Mouse (Mus musculus): Measurements from ENCODE around the gene Plekha5.

Plekha5 gene

DNA sequence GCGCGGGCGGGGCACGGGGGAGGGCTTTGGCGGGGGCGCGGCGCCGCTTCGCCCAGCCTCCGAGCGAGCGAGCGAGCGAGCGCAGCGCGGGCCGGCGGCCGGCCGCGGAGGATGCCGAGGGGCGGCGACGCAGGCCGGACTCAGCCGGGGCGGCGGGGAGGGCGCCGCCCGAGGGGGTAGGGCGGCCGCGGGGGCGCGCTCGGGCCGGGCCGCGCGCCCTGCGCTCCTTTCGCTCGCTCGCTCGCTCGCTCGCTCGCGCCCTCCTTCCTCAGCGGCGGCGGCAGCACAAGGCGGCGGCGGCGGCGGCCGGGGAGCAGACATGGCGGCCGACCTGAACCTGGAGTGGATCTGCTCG is at the start of gene Plekha5:
Gene Plekha5, plus strand, starts transcription at position 209 of the 355 bp plus-strand sequence.
- peak; percentile 72 for DNase-seq (ENCODE audit: low read depth, low spot score)

DNA sequence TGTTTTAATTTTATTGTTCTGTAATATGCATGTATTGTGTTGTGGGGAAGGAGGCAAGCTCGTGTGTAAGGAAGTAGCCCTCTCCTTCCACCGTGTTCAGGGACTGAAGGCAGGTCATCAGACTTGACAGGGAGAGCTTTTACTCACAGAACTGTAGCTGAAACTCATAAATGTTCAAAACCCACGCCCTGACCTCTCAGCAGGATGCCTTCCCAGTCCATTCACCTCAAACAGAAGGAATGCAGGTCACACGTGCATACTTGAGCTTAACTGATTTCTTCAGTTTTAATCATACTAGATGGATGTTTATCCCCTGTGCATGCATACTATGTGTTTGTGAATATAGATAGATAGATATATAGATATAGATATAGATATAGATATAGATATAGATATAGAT is 48.2 kb upstream of the Plekha5 start:
- no peak for DNase-seq (ENCODE audit: low read depth, low spot score)

DNA sequence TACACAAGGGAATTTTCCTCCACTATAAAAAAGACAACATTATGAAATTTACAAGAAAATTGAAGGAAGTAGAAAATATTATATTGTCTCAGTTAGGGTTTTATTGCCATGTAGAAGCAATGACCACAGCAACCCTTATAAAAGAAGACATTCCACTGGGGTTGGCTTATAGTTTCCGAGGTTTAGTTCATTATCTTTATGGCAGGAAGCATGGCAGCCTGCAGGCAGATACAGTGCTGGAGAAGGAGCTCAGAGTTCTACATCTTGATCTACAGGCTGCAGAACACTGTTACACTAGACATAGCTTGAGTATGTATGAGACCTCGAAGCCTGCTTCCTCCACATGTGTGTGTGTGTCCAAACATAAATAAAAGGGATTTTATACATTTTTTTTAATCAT is 43.3 kb upstream of the Plekha5 start:
- DNase-seq (ENCODE audit: low read depth, low spot score): no peak

- no peak for DNase-seq (ENCODE audit: low read depth, low spot score)
Measured at GRCm38 (mm10) chr6:140381162-140381561, 42.7 kb upstream of the Plekha5 start.

DNA sequence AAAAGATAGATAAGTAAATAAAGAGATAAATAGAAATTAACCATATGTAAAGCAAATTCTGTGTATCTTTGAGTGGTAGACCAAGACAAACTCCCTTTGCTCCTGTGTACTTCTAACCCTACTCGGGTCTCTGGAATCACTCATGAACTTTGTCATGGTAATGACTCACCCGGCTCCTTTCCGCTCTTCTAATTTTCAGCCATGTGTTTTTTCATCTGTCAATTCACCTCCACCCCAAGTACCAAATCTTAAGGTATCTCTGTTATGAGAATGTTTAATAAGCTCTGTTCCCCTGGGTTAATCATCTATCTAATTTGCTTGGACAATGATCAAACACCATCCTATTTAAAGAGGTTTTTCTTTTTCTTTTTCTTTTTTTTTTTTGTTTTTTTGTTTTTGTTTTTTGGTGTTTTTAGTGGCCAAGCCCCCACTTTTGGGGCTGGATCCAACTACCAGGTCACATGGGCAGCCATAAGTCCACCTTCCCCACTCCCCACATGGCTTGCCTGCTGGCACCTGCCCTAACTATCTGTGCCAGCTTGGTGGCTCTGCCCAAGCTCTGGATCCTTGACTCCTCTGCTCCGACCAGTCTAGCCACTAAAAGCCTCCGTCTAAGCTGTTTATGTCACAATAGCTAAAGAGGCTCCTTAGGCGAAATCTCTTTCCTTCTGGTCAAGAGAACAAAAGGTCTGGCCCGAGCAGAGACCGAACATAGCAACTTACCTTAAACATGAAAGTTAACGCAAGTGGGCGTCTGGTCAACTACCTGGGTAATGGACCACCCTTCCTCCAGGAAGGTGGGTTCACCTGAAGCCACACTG is 40.1 kb upstream of the Plekha5 start:
- DNase-seq (ENCODE audit: low read depth, low spot score): no peak

- DNase-seq (ENCODE audit: low read depth, low spot score): no peak
Measured at GRCm38 (mm10) chr6:140396687-140397086, 27.2 kb upstream of the Plekha5 start.

GRCm38 (mm10) chr6:140402766-140403310 is 21.0 kb upstream of the Plekha5 start:
- no peak for DNase-seq (ENCODE audit: low read depth, low spot score)

- no peak for DNase-seq (ENCODE audit: low read depth, low spot score)
Measured at GRCm38 (mm10) chr6:140411996-140412395, 11.9 kb upstream of the Plekha5 start.

- DNase-seq (ENCODE audit: low read depth, low spot score): no peak
Measured at GRCm38 (mm10) chr6:140423041-140423845, 611 bp upstream of the Plekha5 start.

- peak; percentile 19 for DNase-seq (ENCODE audit: low read depth, low spot score)
Measured at GRCm38 (mm10) chr6:140424201-140424990, 542 bp downstream of the Plekha5 start.

- DNase-seq (ENCODE audit: low read depth, low spot score): no peak
Measured at GRCm38 (mm10) chr6:140424991-140425361, 1.1 kb downstream of the Plekha5 start.

DNA sequence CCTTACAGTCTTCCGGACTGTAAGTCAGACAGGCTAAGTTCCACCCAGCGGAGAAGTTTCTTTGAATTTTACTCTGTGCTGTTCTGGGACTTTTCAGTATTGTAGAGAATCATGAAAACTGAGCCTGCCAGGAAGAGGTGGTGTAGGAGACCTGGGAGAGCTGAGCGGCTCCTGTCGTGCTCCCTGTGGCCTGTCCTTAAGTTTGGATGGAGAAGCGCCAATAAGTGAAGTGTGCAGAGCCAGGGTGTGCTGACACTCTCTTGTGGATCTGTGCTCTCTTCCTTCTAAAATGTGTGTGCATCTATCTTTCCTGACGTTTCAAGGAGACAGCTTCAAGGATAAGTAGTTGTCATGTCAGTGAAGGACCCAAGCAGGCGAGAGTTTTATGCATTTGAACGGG is 5.4 kb downstream of the Plekha5 start:
- no peak for DNase-seq (ENCODE audit: low read depth, low spot score)

GRCm38 (mm10) chr6:140432363-140432762 is 8.5 kb downstream of the Plekha5 start:
- no peak for DNase-seq (ENCODE audit: low read depth, low spot score)

GRCm38 (mm10) chr6:140443374-140443773 is 19.5 kb downstream of the Plekha5 start:
- peak; percentile 45 for DNase-seq (ENCODE audit: low read depth, low spot score)

GRCm38 (mm10) chr6:140444147-140444546 is 20.3 kb downstream of the Plekha5 start:
- DNase-seq (ENCODE audit: low read depth, low spot score): no peak

- no peak for DNase-seq (ENCODE audit: low read depth, low spot score)
Measured at GRCm38 (mm10) chr6:140444855-140445465, 21.1 kb downstream of the Plekha5 start.

GRCm38 (mm10) chr6:140448010-140448739 is 24.3 kb downstream of the Plekha5 start:
- DNase-seq (ENCODE audit: low read depth, low spot score): no peak

GRCm38 (mm10) chr6:140450693-140451092 is 26.8 kb downstream of the Plekha5 start:
- no peak for DNase-seq (ENCODE audit: low read depth, low spot score)

DNA sequence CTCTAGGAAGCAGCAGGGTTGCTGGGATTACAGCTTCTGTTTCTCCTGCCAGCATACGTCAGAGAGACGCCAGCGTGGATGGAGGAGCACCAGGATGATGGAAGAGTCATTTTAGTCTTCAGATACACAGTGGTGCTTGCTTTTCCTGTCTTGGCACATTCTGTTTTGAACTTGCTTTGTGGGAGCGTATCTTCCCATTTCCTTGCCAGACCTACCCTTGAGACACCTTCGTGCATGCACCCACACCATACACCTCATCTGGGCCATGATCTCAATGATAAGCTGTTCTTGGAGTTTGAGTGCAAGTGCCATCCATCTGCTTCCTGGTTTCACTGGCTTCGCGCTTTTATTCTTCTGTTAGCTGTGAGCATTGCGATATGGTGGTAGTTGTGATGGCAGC is 28.9 kb downstream of the Plekha5 start:
- no peak for DNase-seq (ENCODE audit: low read depth, low spot score)

- DNase-seq (ENCODE audit: low read depth, low spot score): no peak
Measured at GRCm38 (mm10) chr6:140453454-140453853, 29.6 kb downstream of the Plekha5 start.

- no peak for DNase-seq (ENCODE audit: low read depth, low spot score)
Measured at GRCm38 (mm10) chr6:140454388-140454787, 30.5 kb downstream of the Plekha5 start.
